Mouse (Mus musculus) embryonic facial prominence, embryonic 14.5 days (tissue): Measurements from ENCODE around the gene Tmem184a. TPM values are rescaled to one million over a fixed set of nuclear protein-coding genes. Genes with fewer than 3 reads are reported as not detected.
A peak's percentile ranks its signal among the peaks of the same experiment; 100 is the strongest.

Experiments
- ATAC-seq: fragments of 200-750 bp; cut with Nextera tagmentation; 2 replicates; pipeline ENCODE4 v1.8.0; 2017; ENCODE audit warnings: low read depth, moderate number of reproducible peaks, moderate TSS enrichment
- DNase-seq: peaks from one replicate; pipeline ENCODE4 v3.0.0-alpha.2; 2015; ENCODE audit warnings: low spot score
- H3K27ac ChIP-seq: fragments of 300-500 bp; sonication (generic); replicated peaks from 2 replicates; pipeline ENCODE4 v1.5.1; 2014; ENCODE audit warnings: low read depth, mild to moderate bottlenecking, low read length, moderate library complexity
- H3K27me3 ChIP-seq: fragments of 300-500 bp; sonication (generic); replicated peaks from 2 replicates; pipeline ENCODE4 v1.6.1; 2014; ENCODE audit warnings: low read length; ENCODE audit not compliant: control insufficient read depth, insufficient read depth
- H3K36me3 ChIP-seq: fragments of 300-500 bp; sonication (generic); 2 replicates; pipeline ENCODE4 v1.6.1; 2014; ENCODE audit warnings: low read length, mixed read lengths; ENCODE audit not compliant: control insufficient read depth, insufficient read depth
- H3K4me1 ChIP-seq: fragments of 300-500 bp; sonication (generic); 2 replicates; pipeline ENCODE4 v1.6.1; 2014; ENCODE audit warnings: antibody characterized with exemption, low read length; ENCODE audit not compliant: control insufficient read depth, insufficient read depth
- H3K4me2 ChIP-seq: fragments of 300-500 bp; sonication (generic); 2 replicates; pipeline ENCODE4 v1.6.1; 2014; ENCODE audit warnings: low read depth, mild to moderate bottlenecking, low read length, moderate library complexity, mixed read lengths
- H3K4me3 ChIP-seq: fragments of 300-500 bp; sonication (generic); 2 replicates; pipeline ENCODE4 v1.5.1; 2014; ENCODE audit warnings: low read depth, mild to moderate bottlenecking, low read length
- H3K9ac ChIP-seq: fragments of 300-500 bp; sonication (generic); 2 replicates; pipeline ENCODE4 v1.6.1; 2014; ENCODE audit warnings: low read depth, mild to moderate bottlenecking, low read length, moderate library complexity, mixed read lengths
- H3K9me3 ChIP-seq: fragments of 300-500 bp; sonication (generic); 2 replicates; pipeline ENCODE4 v1.6.1; 2016; ENCODE audit warnings: low read length; ENCODE audit not compliant: control insufficient read depth
- WGBS: fragments of 180-500 bp; shearing (Covaris S2); extraction: QIAGEN DNeasy Blood & Tissue Kit; methylation state at CpG from one replicate; pipeline ENCODE4 v1.1.7; 2014; 5-methylcytosine and 5-hydroxymethylcytosine counted together
- polyA plus RNA-seq: library from polyadenylated mRNA; unstranded; fragments of >200 nt; fragmentation: Nextera tagmentation; extraction: Ambion mirVana; gene quantifications from 2 replicates; pipeline ENCODE4 v1.2.1, GENCODE M21; 2014

The Tmem184a gene
- polyA plus RNA-seq, 1 experiment from 2014 or later = 5.5 TPM

- H3K36me3 ChIP-seq = peaks cover 3% of the 10 kb centered on the region; the same call in 1 of the 2 replicates
- ATAC-seq = no peak
- no peaks in the 10 kb centered on the region for H3K9me3 ChIP-seq
- no peaks in the 10 kb centered on the region; the same call in 1 of the 2 replicates for H3K4me1 ChIP-seq
- WGBS = 86% methylated on average over 8 of the region's 8 CpGs
- H3K9ac ChIP-seq = no peak overlapping the region
- no peaks in the 10 kb centered on the region for H3K27me3 ChIP-seq
- no peak overlapping the region for H3K4me2 ChIP-seq
- DNase-seq = no peak
- no peak overlapping the region for H3K27ac ChIP-seq
- H3K4me3 ChIP-seq = no peak overlapping the region
Measured at GRCm38 (mm10) chr5:139805924-139806323, 13.8 kb downstream of the Tmem184a start.

- no peaks in the 10 kb centered on the region for H3K27me3 ChIP-seq
- no peaks in the 10 kb centered on the region; the same call in 1 of the 2 replicates for H3K4me1 ChIP-seq
- peaks cover 16% of the 10 kb centered on the region for H3K36me3 ChIP-seq
- H3K9ac ChIP-seq = no peak overlapping the region
- no peak overlapping the region for H3K27ac ChIP-seq
- H3K4me2 ChIP-seq = no peak overlapping the region
- H3K4me3 ChIP-seq = no peak overlapping the region
- H3K9me3 ChIP-seq = no peaks in the 10 kb centered on the region
- no peak for ATAC-seq
- 90% methylated on average over 11 of the region's 11 CpGs for WGBS
- DNase-seq = no peak
Measured at GRCm38 (mm10) chr5:139804573-139805111, 15.1 kb downstream of the Tmem184a start.

- DNase-seq (no peak), ATAC-seq (0 out of 2 replicates have a peak, but pooled peaks have one; percentile 10)
- peaks cover 17% of the 10 kb centered on the region for H3K36me3 ChIP-seq
- no peaks in the 10 kb centered on the region for H3K27me3 ChIP-seq
- H3K27ac ChIP-seq = no peak overlapping the region
- no peak overlapping the region; the same call in 1 of the 2 replicates for H3K4me2 ChIP-seq
- H3K4me3 ChIP-seq = no peak overlapping the region
- H3K4me1 ChIP-seq = no peaks in the 10 kb centered on the region; the same call in 1 of the 2 replicates
- no peak overlapping the region for H3K9ac ChIP-seq
- no peaks in the 10 kb centered on the region for H3K9me3 ChIP-seq
- 14% methylated on average over 6 of the region's 6 CpGs for WGBS
Measured at GRCm38 (mm10) chr5:139804107-139804551, 15.6 kb downstream of the Tmem184a start.

GRCm38 (mm10) chr5:139803601-139804102 lies 16.1 kb downstream of the Tmem184a start:
- DNase-seq (peak; percentile 79), ATAC-seq (peak; percentile 74)
- Histone ChIP-seq H3K4me1 (no peaks in the 10 kb centered on the region; the same call in 1 of the 2 replicates), H3K27me3 (no peaks in the 10 kb centered on the region), H3K9me3 (no peaks in the 10 kb centered on the region), H3K4me2 (peak overlapping the region; percentile 28), H3K4me3 (no peak overlapping the region), H3K9ac (peak overlapping the region; percentile 16; the same call in 1 of the 2 replicates), H3K36me3 (peaks cover 17% of the 10 kb centered on the region), H3K27ac (no peak overlapping the region)
- 8% methylated on average over 12 of the region's 12 CpGs for WGBS

GRCm38 (mm10) chr5:139803165-139803564 lies 16.6 kb downstream of the Tmem184a start:
- ATAC-seq = no peak
- Histone ChIP-seq H3K36me3 (peaks cover 17% of the 10 kb centered on the region), H3K4me2 (no peak overlapping the region), H3K9ac (no peak overlapping the region), H3K9me3 (no peaks in the 10 kb centered on the region), H3K4me1 (peaks cover 4% of the 10 kb centered on the region), H3K27ac (no peak overlapping the region; the same call in 1 of the 2 replicates), H3K27me3 (no peaks in the 10 kb centered on the region), H3K4me3 (no peak overlapping the region)
- WGBS = 66% methylated on average over 8 of the region's 8 CpGs
- no peak for DNase-seq

- H3K36me3 ChIP-seq = peaks cover 17% of the 10 kb centered on the region
- H3K27ac ChIP-seq = no peak overlapping the region
- 87% methylated on average over 10 of the region's 10 CpGs for WGBS
- no peak overlapping the region for H3K9ac ChIP-seq
- H3K27me3 ChIP-seq = no peaks in the 10 kb centered on the region
- no peaks in the 10 kb centered on the region for H3K9me3 ChIP-seq
- DNase-seq = no peak
- H3K4me1 ChIP-seq = peaks cover 17% of the 10 kb centered on the region
- ATAC-seq = no peak
- H3K4me3 ChIP-seq = no peak overlapping the region
- no peak overlapping the region for H3K4me2 ChIP-seq
Measured at GRCm38 (mm10) chr5:139801880-139802279, 17.8 kb downstream of the Tmem184a start.

GRCm38 (mm10) chr5:139801231-139801630 lies 18.5 kb downstream of the Tmem184a start:
- WGBS = 93% methylated on average over 8 of the region's 8 CpGs
- Histone ChIP-seq H3K4me2 (no peak overlapping the region), H3K27ac (no peak overlapping the region), H3K4me3 (no peak overlapping the region), H3K27me3 (no peaks in the 10 kb centered on the region), H3K9ac (no peak overlapping the region), H3K4me1 (peaks cover 24% of the 10 kb centered on the region), H3K36me3 (peaks cover 17% of the 10 kb centered on the region), H3K9me3 (no peaks in the 10 kb centered on the region)
- no peak for DNase-seq
- no peak for ATAC-seq

GRCm38 (mm10) chr5:139799801-139800590 lies 19.7 kb downstream of the Tmem184a start:
- H3K27me3 ChIP-seq = no peaks in the 10 kb centered on the region
- H3K4me3 ChIP-seq = no peak overlapping the region
- H3K4me2 ChIP-seq = no peak overlapping the region
- 92% methylated on average over 33 of the region's 33 CpGs for WGBS
- H3K9ac ChIP-seq = no peak overlapping the region
- DNase-seq (no peak), ATAC-seq (no peak)
- H3K9me3 ChIP-seq = no peaks in the 10 kb centered on the region
- peaks cover 17% of the 10 kb centered on the region for H3K36me3 ChIP-seq
- peaks cover 25% of the 10 kb centered on the region for H3K4me1 ChIP-seq
- H3K27ac ChIP-seq = no peak overlapping the region
